Mouse (Mus musculus): ENCODE results near the gene Actl7a. TPM values are rescaled to one million over a fixed set of nuclear protein-coding genes. Genes with fewer than 3 reads are reported as not detected.

The Actl7a gene
- polyA plus RNA-seq, 1 experiment from 2014 or later = not detected

GRCm38 (mm10) chr4:56747456-56747855 lies 4.2 kb downstream of the Actl7a start:
- Histone ChIP-seq H3K9ac (no peak overlapping the region), H3K4me2 (replicated peaks) (no peak overlapping the region), H3K4me3 (replicated peaks; ENCODE audit: low read length) (no peak overlapping the region), H3K4me1 (replicated peaks; ENCODE audit: control insufficient read depth, insufficient read depth, low read length) (no peaks in the 10 kb centered on the region), H3K9me3 (ENCODE audit: control insufficient read depth, low read length) (no peaks in the 10 kb centered on the region), H3K36me3 (replicated peaks; ENCODE audit: control insufficient read depth, insufficient read depth) (peaks cover 63% of the 10 kb centered on the region), H3K27ac (no peak overlapping the region), H3K27me3 (ENCODE audit: control insufficient read depth, insufficient read depth, low read length) (no peaks in the 10 kb centered on the region)
- no peak for DNase-seq (ENCODE audit: low spot score)
- no peak for ATAC-seq (ENCODE audit: low FRiP score)
- WGBS = 97% methylated on average over 9 of the region's 9 CpGs

GRCm38 (mm10) chr4:56756021-56756420 lies 12.8 kb downstream of the Actl7a start:
- no peaks in the 10 kb centered on the region for H3K27me3 ChIP-seq (ENCODE audit: control insufficient read depth, insufficient read depth, low read length)
- no peak overlapping the region for H3K4me3 ChIP-seq (replicated peaks; ENCODE audit: low read length)
- H3K27ac ChIP-seq = no peak overlapping the region
- no peaks in the 10 kb centered on the region for H3K4me1 ChIP-seq (replicated peaks; ENCODE audit: control insufficient read depth, insufficient read depth, low read length)
- H3K9me3 ChIP-seq (ENCODE audit: control insufficient read depth, low read length) = no peaks in the 10 kb centered on the region
- DNase-seq (ENCODE audit: low spot score) = no peak
- H3K4me2 ChIP-seq (replicated peaks) = no peak overlapping the region
- no peak for ATAC-seq (ENCODE audit: low FRiP score)
- H3K36me3 ChIP-seq (replicated peaks; ENCODE audit: control insufficient read depth, insufficient read depth) = peaks cover 90% of the 10 kb centered on the region
- H3K9ac ChIP-seq = no peak overlapping the region
- WGBS = 97% methylated on average over 5 of the region's 5 CpGs

- H3K27me3 ChIP-seq (ENCODE audit: control insufficient read depth, insufficient read depth, low read length) = no peaks in the 10 kb centered on the region
- no peak overlapping the region for H3K9ac ChIP-seq
- H3K9me3 ChIP-seq (ENCODE audit: control insufficient read depth, low read length) = no peaks in the 10 kb centered on the region
- no peak overlapping the region for H3K27ac ChIP-seq
- no peaks in the 10 kb centered on the region for H3K4me1 ChIP-seq (replicated peaks; ENCODE audit: control insufficient read depth, insufficient read depth, low read length)
- peaks cover 90% of the 10 kb centered on the region for H3K36me3 ChIP-seq (replicated peaks; ENCODE audit: control insufficient read depth, insufficient read depth)
- ATAC-seq (ENCODE audit: low FRiP score) (no peak), DNase-seq (ENCODE audit: low spot score) (no peak)
- 95% methylated on average over 10 of the region's 10 CpGs for WGBS
- H3K4me3 ChIP-seq (replicated peaks; ENCODE audit: low read length) = no peak overlapping the region
- H3K4me2 ChIP-seq (replicated peaks) = no peak overlapping the region
These were observed 13.9 kb downstream of the Actl7a start for GRCm38 (mm10) chr4:56756966-56757600.

GRCm38 (mm10) chr4:56757693-56758092 lies 14.5 kb downstream of the Actl7a start:
- Histone ChIP-seq H3K36me3 (replicated peaks; ENCODE audit: control insufficient read depth, insufficient read depth) (peaks cover 95% of the 10 kb centered on the region), H3K4me3 (replicated peaks; ENCODE audit: low read length) (no peak overlapping the region), H3K27me3 (ENCODE audit: control insufficient read depth, insufficient read depth, low read length) (no peaks in the 10 kb centered on the region), H3K9me3 (ENCODE audit: control insufficient read depth, low read length) (no peaks in the 10 kb centered on the region), H3K27ac (no peak overlapping the region), H3K4me2 (replicated peaks) (no peak overlapping the region), H3K4me1 (replicated peaks; ENCODE audit: control insufficient read depth, insufficient read depth, low read length) (no peaks in the 10 kb centered on the region), H3K9ac (no peak overlapping the region)
- ATAC-seq (ENCODE audit: low FRiP score) (no peak), DNase-seq (ENCODE audit: low spot score) (no peak)
- WGBS = 95% methylated on average over 1 of the region's 1 CpGs

- no peak overlapping the region for H3K9ac ChIP-seq
- no peak overlapping the region for H3K4me2 ChIP-seq (replicated peaks)
- no peaks in the 10 kb centered on the region for H3K9me3 ChIP-seq (ENCODE audit: control insufficient read depth, low read length)
- DNase-seq (ENCODE audit: low spot score) = no peak
- peaks cover 92% of the 10 kb centered on the region for H3K36me3 ChIP-seq (replicated peaks; ENCODE audit: control insufficient read depth, insufficient read depth)
- no peaks in the 10 kb centered on the region for H3K4me1 ChIP-seq (replicated peaks; ENCODE audit: control insufficient read depth, insufficient read depth, low read length)
- no peak overlapping the region for H3K27ac ChIP-seq
- WGBS = 78% methylated on average over 5 of the region's 5 CpGs
- no peak overlapping the region for H3K4me3 ChIP-seq (replicated peaks; ENCODE audit: low read length)
- no peak for ATAC-seq (ENCODE audit: low FRiP score)
- H3K27me3 ChIP-seq (ENCODE audit: control insufficient read depth, insufficient read depth, low read length) = no peaks in the 10 kb centered on the region
These were observed 24.7 kb downstream of the Actl7a start for GRCm38 (mm10) chr4:56767861-56768284.

GRCm38 (mm10) chr4:56768913-56769312 lies 25.7 kb downstream of the Actl7a start:
- no peak overlapping the region for H3K4me3 ChIP-seq (replicated peaks; ENCODE audit: low read length)
- 95% methylated on average over 7 of the region's 7 CpGs for WGBS
- H3K9me3 ChIP-seq (ENCODE audit: control insufficient read depth, low read length) = no peaks in the 10 kb centered on the region
- H3K36me3 ChIP-seq (replicated peaks; ENCODE audit: control insufficient read depth, insufficient read depth) = peaks cover 97% of the 10 kb centered on the region
- H3K27ac ChIP-seq = no peak overlapping the region
- DNase-seq (ENCODE audit: low spot score) (no peak), ATAC-seq (ENCODE audit: low FRiP score) (no peak)
- H3K27me3 ChIP-seq (ENCODE audit: control insufficient read depth, insufficient read depth, low read length) = no peaks in the 10 kb centered on the region
- no peak overlapping the region for H3K9ac ChIP-seq
- H3K4me1 ChIP-seq (replicated peaks; ENCODE audit: control insufficient read depth, insufficient read depth, low read length) = no peaks in the 10 kb centered on the region
- H3K4me2 ChIP-seq (replicated peaks) = no peak overlapping the region

- H3K36me3 ChIP-seq (replicated peaks; ENCODE audit: control insufficient read depth, insufficient read depth) = peaks cover 97% of the 10 kb centered on the region
- H3K4me3 ChIP-seq (replicated peaks; ENCODE audit: low read length) = no peak overlapping the region
- no peak for DNase-seq (ENCODE audit: low spot score)
- H3K9me3 ChIP-seq (ENCODE audit: control insufficient read depth, low read length) = no peaks in the 10 kb centered on the region
- H3K27me3 ChIP-seq (ENCODE audit: control insufficient read depth, insufficient read depth, low read length) = no peaks in the 10 kb centered on the region
- no peaks in the 10 kb centered on the region for H3K4me1 ChIP-seq (replicated peaks; ENCODE audit: control insufficient read depth, insufficient read depth, low read length)
- WGBS = 85% methylated on average over 1 of the region's 1 CpGs
- H3K4me2 ChIP-seq (replicated peaks) = no peak overlapping the region
- no peak for ATAC-seq (ENCODE audit: low FRiP score)
- no peak overlapping the region for H3K9ac ChIP-seq
- H3K27ac ChIP-seq = no peak overlapping the region
These were observed 27.9 kb downstream of the Actl7a start for GRCm38 (mm10) chr4:56771065-56771464.

- DNase-seq (ENCODE audit: low spot score) (no peak), ATAC-seq (ENCODE audit: low FRiP score) (no peak)
- Histone ChIP-seq H3K9ac (no peak overlapping the region), H3K9me3 (ENCODE audit: control insufficient read depth, low read length) (no peaks in the 10 kb centered on the region), H3K27me3 (ENCODE audit: control insufficient read depth, insufficient read depth, low read length) (no peaks in the 10 kb centered on the region), H3K4me2 (replicated peaks) (no peak overlapping the region), H3K27ac (no peak overlapping the region), H3K36me3 (replicated peaks; ENCODE audit: control insufficient read depth, insufficient read depth) (peaks cover 94% of the 10 kb centered on the region), H3K4me1 (replicated peaks; ENCODE audit: control insufficient read depth, insufficient read depth, low read length) (no peaks in the 10 kb centered on the region), H3K4me3 (replicated peaks; ENCODE audit: low read length) (no peak overlapping the region)
- 50% methylated on average over 1 of the region's 1 CpGs for WGBS
These were observed 48.2 kb downstream of the Actl7a start for GRCm38 (mm10) chr4:56791373-56791772.
